Mouse (Mus musculus): Measurements from ENCODE around the gene Mycn.

Gene Mycn

DNA sequence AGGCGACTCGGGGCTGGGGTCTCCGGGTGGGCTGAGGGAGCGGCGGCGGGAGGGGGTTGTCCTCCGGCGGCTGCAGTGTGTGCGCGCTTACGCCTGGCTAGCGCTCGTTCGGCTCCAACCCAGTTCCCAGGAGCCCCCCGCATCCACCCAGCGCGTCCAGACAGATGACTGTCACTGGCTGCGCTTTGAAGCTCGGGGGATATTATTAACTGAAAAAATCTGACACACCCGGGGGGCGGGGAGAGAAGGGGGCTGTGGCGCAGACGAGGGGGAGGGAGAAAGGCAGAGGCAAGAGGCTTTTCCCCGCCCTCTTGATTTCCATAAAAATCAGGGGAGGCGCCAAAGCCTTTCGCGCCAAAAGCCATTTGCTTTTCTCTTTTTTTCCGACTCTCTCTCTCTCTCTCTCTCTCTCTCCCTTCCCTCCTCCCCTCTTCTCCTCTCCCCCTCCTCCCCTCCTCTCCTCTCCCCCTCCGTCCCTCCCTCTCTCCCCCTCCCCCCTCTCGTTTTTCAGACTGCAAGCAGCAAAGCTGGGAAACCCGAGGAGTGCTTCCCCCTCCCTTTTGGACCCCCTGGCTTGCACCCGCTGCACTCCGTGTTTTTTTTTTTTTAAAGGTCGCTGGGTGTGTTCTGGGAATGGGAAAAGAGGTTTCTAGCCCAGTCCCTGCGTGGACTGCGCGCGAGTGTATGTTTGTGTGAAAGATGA is at the start of gene Mycn:
Gene Mycn (minus strand): TSS at position 254 of the 703 bp plus-strand sequence.
- ATAC-seq (ENCODE audit: insufficient number of reproducible peaks, low FRiP score, low TSS enrichment) = no peak; the same call in 1 of the 2 replicates

DNA sequence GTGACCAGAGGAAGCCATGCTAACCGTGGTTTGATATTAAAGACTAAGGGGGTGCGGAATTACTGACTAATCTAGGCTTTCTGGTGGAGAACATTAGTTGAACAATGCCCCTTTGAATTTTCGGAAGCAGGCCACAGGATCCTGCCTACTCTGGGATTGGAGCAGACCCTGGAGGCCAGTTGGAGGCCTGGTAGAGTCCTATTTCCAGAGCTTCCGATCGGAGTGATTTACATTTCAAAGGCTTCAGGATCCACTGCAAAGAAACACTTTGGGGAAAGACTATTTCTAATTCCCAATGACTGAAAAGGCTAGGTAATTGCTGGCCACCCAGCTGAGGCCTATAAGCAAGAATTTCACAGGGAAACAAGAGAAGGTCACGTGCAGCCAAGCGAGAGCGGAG is 45.7 kb upstream of the Mycn start:
- ATAC-seq (ENCODE audit: insufficient number of reproducible peaks, low FRiP score, low TSS enrichment) = no peak

DNA sequence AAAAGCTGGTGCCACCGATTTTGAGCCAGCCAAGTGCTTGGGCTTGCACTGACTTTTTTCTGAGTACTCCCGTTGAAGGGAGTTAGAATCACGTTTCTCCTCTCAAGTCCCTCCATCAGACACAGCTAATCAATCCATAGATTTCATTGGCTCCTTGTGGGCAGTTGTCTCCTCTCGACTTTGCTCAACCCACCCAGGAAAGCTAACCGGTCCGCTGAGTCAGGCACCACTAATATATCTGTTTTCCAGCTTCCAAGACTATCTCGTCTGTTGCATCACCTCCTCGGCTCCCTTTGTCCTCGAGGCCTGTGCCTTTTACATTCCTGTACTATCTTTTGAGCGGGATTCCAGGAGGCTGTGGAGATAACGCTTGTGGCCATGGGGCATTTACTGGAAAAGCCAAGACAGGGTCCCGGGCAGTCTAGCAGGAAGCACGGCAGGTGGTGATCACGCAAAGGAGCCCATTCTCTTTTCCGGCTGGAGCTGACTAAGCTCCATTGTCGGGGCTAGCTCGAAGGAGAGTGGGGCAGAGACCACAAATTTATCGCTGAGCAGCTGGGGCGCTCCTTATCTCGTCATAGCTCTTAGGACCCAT is 45.0 kb upstream of the Mycn start:
- ATAC-seq (ENCODE audit: insufficient number of reproducible peaks, low FRiP score, low TSS enrichment) = no peak

DNA sequence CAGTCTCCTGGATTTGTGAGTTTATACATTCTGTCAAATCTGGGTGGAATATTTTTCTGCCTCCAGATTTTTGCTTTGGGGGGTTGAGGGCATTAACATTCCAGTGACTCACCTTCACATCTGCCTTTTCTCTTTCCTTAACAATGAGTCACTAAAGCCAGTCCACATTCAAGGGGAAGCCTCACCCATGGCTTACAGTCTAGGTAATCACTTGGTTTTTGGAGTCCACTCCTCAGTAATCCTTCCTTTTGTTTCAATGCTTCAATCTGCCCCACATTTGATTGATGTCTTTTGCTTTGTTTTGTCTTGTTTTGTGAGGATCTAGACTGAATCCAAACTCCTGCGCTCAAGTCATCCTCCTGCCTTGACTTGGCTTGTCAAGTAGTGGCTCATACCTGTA is 41.3 kb upstream of the Mycn start:
- ATAC-seq (ENCODE audit: insufficient number of reproducible peaks, low FRiP score, low TSS enrichment) = no peak

DNA sequence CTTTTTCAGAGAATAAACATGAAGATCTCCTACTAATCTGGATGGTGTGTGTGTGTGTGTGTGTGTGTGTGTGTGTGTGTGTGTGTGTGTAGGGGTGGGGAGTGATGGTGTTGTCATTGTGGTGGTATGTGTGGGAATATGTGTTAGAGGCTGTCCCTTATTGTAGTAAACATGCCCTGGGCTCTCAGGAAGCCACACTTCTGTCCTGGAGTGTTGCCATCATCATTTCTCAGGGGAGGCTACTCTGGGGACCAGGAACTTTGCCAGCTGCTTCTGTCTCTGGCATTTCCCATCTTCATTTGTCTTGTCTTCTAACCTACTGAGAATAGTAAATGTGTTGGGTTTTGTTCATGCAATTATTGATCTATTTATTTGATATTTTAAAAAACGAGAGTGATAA is 33.7 kb upstream of the Mycn start:
- ATAC-seq (ENCODE audit: insufficient number of reproducible peaks, low FRiP score, low TSS enrichment) = no peak

DNA sequence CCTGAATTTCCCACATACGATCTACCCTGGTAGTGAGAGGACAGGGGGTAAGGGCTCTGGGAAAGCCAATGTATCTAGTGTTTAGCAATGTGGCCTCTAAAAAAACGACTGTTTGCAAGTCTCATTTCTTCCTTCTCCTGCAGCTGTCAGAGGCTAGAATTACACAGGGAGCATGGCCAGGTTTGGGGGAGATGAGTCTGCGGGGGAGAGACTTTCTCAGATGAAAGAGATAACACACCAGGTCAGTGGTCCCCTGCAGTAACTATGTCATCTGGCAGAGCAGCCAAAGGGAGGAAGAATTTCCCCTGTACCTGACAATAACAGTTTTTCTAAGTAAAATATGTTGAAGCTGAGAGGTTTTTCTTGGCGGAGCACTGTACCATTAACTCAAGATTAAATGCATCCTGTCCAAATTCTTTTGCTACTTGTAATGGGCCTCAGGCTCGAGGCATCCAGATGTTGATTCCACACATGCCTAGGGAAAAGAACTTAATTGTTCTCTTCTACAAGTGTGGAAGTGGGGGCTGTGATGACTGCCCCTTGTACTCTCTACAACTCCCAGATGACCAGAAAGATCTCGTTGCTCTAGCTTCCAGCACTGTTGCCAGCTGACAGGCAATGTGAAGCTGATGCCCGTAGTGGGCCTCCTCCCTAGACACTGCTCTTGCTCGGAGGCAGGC is 31.2 kb upstream of the Mycn start:
- no peak for ATAC-seq (ENCODE audit: insufficient number of reproducible peaks, low FRiP score, low TSS enrichment)

DNA sequence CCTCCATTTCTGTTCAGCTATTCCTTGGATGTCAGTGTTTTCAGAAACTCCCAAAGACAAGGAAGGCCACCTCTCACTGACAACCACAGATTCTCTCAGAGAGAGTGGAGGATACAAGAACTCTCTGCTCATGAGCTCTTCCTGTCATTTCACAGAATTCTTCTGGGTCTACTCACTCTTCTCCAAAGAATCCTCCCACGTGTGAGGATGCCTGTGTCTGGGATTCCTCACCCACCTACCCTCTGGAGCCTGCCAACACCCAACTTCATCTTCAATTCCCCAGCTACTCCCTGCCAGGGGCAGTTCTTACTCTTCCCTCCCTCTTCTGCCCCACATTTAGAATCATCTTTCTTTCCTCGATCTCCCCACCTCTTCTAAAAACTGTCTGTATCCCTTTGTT is 26.2 kb upstream of the Mycn start:
- ATAC-seq (ENCODE audit: insufficient number of reproducible peaks, low FRiP score, low TSS enrichment) = no peak

DNA sequence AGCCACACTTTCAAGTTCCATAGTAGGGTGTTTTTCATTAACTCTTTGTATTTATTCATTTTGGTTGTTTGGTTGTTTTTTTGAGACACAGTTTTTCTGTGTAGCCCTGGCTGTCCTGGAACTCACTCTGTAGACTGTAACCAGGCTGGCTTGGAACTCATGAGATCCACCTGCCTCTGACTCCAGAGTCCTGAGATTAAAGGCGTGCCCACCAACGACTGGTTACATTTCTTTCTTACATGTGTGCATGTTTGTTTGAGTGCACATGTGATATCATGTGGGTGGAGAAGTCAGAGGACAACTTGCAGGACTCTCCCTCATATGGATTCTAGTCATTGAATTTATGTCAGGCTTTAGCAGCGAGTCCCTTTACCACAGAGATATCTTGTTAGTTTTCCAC is 23.1 kb upstream of the Mycn start:
- ATAC-seq (ENCODE audit: insufficient number of reproducible peaks, low FRiP score, low TSS enrichment) = no peak

DNA sequence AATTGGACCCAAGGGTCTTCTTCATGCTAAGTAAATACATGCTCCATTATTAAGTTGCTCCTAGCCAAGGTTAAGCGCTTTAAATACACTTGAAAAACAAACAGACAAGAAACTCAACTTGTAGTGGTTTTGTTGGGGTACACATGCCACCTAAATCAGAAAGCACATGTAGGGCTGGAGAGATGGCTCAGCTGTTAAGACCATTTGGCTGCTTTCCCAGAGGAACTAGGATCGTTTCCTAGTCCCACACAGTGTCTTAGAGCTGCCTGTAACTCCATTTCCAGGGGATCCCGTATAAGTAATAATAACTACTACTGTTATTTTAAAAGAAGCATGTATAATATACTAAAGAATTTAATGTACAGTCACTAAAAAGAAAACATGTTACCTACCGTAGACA is 5.9 kb upstream of the Mycn start:
- ATAC-seq (ENCODE audit: insufficient number of reproducible peaks, low FRiP score, low TSS enrichment) = no peak

DNA sequence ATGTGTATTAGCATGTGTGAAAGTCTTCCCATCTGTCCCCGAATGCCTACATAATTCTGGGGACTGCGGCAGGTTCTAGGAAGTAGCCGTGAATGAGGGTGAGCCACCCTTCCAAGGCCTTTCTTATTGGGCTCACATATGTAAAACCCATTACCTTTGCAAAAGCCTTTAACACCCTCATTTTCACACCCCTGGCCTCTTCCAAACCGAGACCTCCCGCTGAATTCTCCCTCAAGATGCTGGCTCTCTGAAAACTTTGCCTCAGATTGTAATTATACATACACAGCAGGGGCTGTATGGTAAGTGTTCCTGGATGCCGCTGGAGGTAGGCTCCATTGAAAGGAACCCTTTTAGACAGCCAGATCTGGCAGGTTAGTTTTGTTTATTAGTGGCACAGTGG is 1.6 kb upstream of the Mycn start:
- no peak for ATAC-seq (ENCODE audit: insufficient number of reproducible peaks, low FRiP score, low TSS enrichment)

DNA sequence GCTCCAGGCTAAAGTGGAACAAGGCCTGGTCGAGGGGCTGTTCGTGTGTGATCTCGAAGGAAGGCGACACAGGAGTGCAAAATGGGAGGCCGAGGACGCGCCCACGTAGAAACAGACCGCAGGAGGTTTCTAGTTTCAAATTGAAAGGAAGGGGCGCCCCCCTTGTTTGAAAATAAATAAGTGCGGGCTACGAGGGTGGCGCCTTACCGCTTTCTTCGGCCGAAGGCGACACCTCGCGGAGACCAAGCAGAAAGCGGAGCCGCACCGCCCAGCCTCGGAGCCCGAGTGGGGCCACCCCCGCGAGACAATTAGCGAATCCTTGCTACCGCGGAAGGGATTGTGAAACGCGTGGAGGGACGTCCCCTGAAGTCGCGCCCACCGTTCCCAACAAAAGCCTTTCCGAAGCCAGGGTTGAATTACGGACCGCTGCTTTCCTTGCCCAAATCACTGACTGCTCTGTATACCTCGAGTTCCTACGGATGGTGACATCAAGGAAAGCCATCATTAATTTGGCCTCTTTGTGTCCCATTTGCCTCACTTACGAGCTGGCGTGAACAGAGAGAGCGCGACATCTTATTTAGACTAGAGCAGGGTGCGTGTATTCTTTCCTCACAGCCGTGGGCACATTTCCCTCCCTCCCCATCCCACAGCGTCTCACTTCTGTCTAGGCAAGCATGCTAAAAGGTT is 793 bp upstream of the Mycn start:
- peak; percentile 68 for ATAC-seq (ENCODE audit: insufficient number of reproducible peaks, low FRiP score, low TSS enrichment)

DNA sequence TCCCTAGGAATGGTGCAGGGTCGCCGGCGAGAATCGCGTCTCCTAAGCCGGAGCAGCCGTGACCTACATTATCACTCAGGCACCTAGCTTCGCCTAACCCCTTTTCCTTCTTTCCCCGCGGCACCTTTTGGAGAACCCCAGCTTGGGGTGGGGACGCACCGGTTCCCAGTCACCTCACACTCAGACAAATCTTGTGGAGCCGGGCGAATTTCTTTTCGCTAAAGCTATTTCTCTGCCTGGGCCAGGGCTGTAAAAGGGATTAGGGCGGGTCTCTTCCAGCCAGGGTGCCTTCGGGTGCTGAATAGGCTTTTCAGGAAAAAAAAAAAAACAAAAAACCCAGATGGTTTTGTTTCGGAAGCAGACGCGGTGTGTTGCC is 597 bp downstream of the Mycn start:
- no peak for ATAC-seq (ENCODE audit: insufficient number of reproducible peaks, low FRiP score, low TSS enrichment)

DNA sequence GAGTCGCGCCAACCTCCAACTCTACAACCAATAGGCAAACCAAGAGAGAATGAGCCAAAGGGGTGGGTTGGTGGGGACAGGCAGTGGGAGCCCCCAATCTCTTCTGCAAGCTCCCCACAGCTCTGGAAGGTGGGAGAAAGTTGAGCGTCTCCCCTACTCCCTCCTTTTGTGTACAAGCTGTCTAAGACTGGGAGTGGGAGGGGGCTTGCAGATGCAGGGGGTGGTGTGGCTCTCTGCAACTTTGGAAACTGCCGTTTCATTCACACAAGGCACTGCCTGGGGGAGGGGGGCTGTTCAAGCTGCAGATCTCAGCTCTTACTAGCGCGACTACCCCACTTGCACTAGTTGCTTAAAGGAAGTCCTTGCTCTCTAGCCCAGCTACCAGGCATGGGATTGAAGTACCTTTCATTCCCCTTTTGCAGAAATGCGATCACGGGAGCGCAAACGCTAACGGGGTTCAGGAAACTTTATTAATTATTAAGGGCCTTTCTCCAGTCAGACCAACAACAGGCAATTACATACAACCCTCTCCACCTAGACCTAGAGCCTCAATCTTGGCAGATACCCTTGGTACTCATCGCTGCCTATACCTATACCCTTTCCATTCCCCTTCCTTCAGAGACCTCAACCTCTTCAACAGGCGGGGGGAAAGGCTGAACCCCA is 1.1 kb downstream of the Mycn start:
- ATAC-seq (ENCODE audit: insufficient number of reproducible peaks, low FRiP score, low TSS enrichment) = no peak

DNA sequence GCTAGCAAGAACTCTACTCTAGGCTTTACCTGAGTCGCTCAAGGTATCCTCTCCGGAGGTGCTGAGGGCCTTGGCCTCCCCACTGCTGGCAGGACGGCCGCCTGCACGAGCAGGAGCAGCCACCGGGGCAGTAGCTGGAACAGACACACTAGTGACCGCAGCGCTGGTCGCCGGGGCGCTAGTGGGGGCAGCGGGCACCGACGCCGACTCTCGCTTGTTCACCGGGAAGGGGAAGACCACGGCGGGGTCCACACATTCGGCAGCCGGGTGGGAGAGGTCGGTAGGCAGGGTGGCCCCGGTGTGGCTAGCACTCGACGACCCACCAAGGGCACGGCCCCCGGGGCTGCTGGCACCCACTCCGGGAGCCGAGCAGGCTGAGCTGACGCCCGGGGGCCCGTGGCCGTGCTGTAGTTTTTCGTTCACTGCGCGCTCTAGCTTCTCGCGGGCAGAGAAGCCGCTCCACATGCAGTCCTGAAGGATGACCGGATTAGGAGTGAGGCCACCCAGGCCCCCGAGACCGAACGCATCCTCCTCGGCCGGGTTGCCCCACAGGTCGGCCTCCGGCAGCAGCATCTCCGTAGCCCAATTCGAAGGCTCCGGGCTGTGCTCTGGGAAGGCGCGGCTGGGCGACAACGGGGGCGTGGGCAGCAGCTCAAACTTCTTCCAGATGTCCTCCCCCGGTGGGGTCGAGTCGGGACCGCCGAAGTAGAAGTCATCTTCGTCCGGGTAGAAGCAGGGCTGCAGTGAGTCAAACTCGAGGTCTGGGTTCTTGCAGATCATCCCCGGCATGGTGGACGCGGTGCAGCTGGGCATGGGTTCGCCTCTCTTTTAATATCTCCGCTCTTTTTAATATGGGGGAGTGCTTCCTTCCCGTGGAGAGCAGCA is 1.9 kb downstream of the Mycn start:
- ATAC-seq (ENCODE audit: insufficient number of reproducible peaks, low FRiP score, low TSS enrichment) = no peak

DNA sequence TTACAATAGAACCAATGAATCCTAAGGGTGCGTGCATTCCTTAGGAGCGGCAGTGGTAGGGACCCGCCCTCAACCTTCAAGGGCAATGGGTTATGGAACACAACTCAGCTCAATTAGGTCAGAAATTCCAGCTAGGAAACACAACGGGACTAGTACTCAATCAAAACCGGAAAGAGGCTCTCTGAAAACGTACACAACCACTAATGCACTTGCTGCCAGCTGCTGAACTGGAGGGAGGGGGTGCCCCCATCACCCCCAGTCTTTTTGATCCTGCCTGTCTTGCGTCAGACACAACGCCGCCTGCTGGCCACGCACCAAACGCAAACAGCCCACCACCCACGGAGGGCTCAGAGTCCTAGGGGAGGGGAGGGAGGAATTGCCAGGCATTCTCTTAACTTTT is 2.9 kb downstream of the Mycn start:
- no peak for ATAC-seq (ENCODE audit: insufficient number of reproducible peaks, low FRiP score, low TSS enrichment)

DNA sequence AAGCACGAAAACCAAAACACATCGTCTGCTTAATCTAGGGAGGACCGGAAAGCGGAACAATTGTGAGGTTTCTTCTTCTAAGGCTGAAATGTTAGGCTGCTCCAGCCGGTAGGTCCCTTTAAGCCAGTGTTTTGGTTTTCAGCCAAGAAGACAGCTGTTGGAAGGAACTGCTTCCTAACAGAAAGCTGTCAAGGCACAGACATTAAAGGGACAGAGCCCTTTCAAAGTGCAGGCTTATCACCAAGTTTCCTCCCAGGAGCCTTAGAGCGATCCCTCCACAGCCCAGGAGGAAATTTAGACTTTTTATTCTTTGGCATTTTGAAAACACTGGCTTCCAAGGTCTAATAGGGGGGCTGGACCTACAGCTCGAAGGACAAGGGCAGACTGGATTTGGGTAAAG is 3.4 kb downstream of the Mycn start:
- ATAC-seq (ENCODE audit: insufficient number of reproducible peaks, low FRiP score, low TSS enrichment) = no peak

DNA sequence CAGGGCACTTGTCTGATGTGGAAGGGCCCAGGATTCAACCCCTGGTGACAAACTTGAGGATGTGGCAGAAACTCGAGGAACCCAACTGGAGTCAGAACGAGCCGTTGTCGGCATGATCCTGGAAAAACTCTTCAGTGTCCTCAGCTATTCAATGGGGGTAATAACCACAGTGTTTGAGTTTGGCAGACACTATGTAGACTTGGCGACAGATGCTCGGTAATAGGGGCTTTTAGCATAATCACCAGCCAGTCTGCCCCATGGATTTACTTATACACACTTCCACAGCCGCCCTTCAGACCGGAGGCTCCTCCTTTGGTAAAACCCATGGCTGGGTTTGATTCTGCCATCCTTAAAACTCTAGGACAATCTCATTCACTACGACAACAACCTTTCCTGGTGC is 4.0 kb downstream of the Mycn start:
- ATAC-seq (ENCODE audit: insufficient number of reproducible peaks, low FRiP score, low TSS enrichment) = no peak

DNA sequence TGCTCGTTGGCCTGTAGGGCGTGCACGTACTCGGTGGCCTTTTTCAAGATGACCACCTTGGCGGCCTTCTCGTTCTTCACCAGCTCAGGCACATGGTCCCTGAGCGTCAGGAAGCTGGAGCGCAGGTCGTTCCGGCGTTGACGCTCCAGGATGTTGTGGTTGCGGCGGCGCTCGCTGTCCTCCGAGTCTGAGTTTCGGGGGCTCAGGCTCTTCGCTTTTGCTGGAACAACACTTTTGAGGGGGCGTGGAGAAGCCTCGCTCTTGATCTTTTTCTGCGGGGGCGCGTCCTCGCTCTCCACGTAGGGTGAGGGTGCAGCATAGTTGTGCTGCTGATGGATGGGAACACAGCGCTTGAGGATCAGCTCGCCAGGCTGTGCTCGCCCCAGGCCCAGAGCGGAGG is 4.6 kb downstream of the Mycn start:
- ATAC-seq (ENCODE audit: insufficient number of reproducible peaks, low FRiP score, low TSS enrichment) = no peak

DNA sequence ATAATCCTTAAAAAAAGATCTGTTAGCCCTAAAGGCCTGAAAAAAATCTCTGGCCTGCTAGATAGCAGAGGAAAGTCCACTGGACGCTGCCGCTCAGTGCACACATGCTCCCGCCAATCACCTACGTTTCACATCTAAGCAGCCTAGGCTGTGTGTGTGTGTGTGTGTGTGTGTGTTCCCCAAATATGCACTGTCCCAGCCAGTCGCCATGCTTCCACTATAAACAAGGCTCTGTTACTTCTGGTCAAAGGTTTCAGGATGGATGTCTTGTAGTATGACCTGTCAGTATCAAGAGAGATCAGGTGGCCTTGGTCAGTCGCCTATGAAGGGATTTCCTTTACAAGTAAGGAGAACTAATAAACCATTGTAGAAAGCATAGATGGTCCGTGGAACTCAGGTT is 9.5 kb downstream of the Mycn start:
- no peak for ATAC-seq (ENCODE audit: insufficient number of reproducible peaks, low FRiP score, low TSS enrichment)

DNA sequence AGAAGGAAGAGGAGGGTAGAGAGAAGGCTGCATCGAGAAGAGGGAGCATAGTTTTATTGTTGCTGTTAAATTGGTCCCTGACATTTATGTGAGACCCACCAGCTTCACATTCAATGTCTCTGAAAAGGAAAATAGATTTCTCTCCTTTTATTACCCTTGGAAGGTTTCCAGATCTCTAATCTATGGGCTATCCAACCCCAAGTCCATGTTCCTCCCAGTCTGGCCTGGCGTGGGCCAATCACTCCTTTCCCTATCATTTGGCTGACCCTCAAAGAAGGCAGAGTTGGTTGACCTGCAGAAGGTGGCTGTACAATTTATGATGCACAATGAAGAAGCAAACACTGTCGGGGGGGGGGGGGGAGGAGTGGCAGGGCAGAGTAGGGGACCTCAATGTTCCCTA is 13.5 kb downstream of the Mycn start:
- ATAC-seq (ENCODE audit: insufficient number of reproducible peaks, low FRiP score, low TSS enrichment) = no peak
